Mouse (Mus musculus) testis, adult 2 months (tissue): ENCODE results near the gene Mymk.

Experiments
- CTCF ChIP-seq: fragments of 200-500 bp; IDR thresholded peaks from 2 replicates; pipeline ENCODE4 v1.5.1; 2012; ENCODE audit warnings: low read depth, mild to moderate bottlenecking, inconsistent platforms, low read length, moderate library complexity; ENCODE audit not compliant: control insufficient read depth, insufficient read depth, insufficient replicate concordance
- POLR2A ChIP-seq: fragments of 200-500 bp; IDR thresholded peaks from 2 replicates; pipeline ENCODE4 v1.6.1; 2012; ENCODE audit warnings: low read depth, mild to moderate bottlenecking, inconsistent platforms, low read length, moderate library complexity; ENCODE audit not compliant: control insufficient read depth

- no peak for TF ChIP-seq CTCF
- TF ChIP-seq POLR2A, result no peak
These were observed 14.6 kb upstream of the Mymk start for GRCm38 (mm10) chr2:27086483-27087010.
